Mouse (Mus musculus): ENCODE results near the gene Scgn.

The Scgn gene

GRCm38 (mm10) chr13:23938699-23939098, 52.3 kb downstream of the Scgn start:
- DNase-seq (ENCODE audit: low spot score): no peak

GRCm38 (mm10) chr13:23934211-23934520, 56.8 kb downstream of the Scgn start, which contains the start of gene Hist1h2aa:
Gene Hist1h2aa, plus strand, starts transcription at chr13:23934462.
- no peak for DNase-seq (ENCODE audit: low spot score)

GRCm38 (mm10) chr13:23933421-23934210, 57.4 kb downstream of the Scgn start, which contains the start of gene Hist1h2ba:
Gene Hist1h2ba, minus strand, starts transcription at chr13:23934156.
- peak; percentile 91 for DNase-seq (ENCODE audit: low spot score)

GRCm38 (mm10) chr13:23930904-23931303, 60.1 kb downstream of the Scgn start:
- DNase-seq (ENCODE audit: low spot score): peak; percentile 49

GRCm38 (mm10) chr13:23930461-23930860, 60.6 kb downstream of the Scgn start:
- DNase-seq (ENCODE audit: low spot score): no peak

GRCm38 (mm10) chr13:23928637-23929036, 62.4 kb downstream of the Scgn start:
- DNase-seq (ENCODE audit: low spot score): no peak

- DNase-seq (ENCODE audit: low spot score): no peak
Measured at GRCm38 (mm10) chr13:23925792-23926191, 65.2 kb downstream of the Scgn start.

GRCm38 (mm10) chr13:23917674-23918073, 73.3 kb downstream of the Scgn start:
- no peak for DNase-seq (ENCODE audit: low spot score)

GRCm38 (mm10) chr13:23916132-23916531, 74.9 kb downstream of the Scgn start:
- no peak for DNase-seq (ENCODE audit: low spot score)

GRCm38 (mm10) chr13:23914376-23915167, 76.4 kb downstream of the Scgn start, which contains the start of gene Slc17a4:
Gene Slc17a4, minus strand, starts transcription at chr13:23915009.
- no peak for DNase-seq (ENCODE audit: low spot score)

GRCm38 (mm10) chr13:23913791-23914306, 77.2 kb downstream of the Scgn start:
- DNase-seq (ENCODE audit: low spot score): no peak

GRCm38 (mm10) chr13:23911335-23911734, 79.7 kb downstream of the Scgn start:
- DNase-seq (ENCODE audit: low spot score): no peak

- no peak for DNase-seq (ENCODE audit: low spot score)
Measured at GRCm38 (mm10) chr13:23910121-23910520, 80.9 kb downstream of the Scgn start.

GRCm38 (mm10) chr13:23906906-23907305, 84.1 kb downstream of the Scgn start:
- DNase-seq (ENCODE audit: low spot score): no peak
